26 mouse cellular contexts compared by ENCODE assay signal in the genomic region with DNA sequence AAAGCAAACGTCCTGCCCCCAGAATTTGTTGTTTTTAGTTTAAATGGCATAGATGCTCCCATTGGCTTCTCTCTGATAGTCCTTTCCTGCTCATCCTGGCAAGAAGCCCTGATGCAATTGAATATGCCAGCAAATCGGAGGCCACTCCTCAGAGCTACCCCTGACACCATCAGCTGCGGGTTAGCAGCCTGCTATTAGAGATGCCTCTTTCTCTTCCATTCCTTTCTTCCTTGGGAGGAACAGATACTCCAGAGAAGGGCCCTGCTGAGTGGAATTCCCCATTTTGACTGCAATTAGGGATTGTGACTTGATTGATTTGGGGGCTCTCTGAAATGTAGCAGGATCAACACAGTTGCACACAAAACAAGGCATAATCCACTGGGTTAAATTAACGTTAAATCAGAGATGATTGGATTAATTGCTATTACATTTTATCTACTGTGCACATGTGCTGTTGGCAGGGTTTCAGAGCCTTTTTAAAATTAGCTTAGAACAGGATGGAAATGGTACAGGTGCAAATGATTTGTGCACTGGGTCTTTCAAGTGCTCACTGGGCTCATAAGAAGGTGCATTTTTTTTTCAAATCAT.
A peak's percentile ranks its signal among the peaks of the same experiment; 100 is the strongest.
DNase-seq lines count a peak whose midpoint lies in the region; ATAC-seq lines count a peak whose summit lies in the region.
"Had no signal": no experiment of that assay in that cellular context is flagged by ENCODE, and none has a peak within 500 bp of the region (broad histone marks: within the 10 kb centered on the region; RNA-seq: fewer than 3 reads in every experiment).

No protein-coding gene starts in this region.

- H3K9ac ChIP-seq in forebrain, embryonic 12.5 days, result no peak overlapping the region
- H3K9ac ChIP-seq in forebrain, embryonic 11.5 days (ENCODE audit: low read length), result no peak overlapping the region
- no peak overlapping the region for H3K9ac ChIP-seq in neural tube, embryonic 13.5 days
- no peak overlapping the region for H3K9ac ChIP-seq in midbrain, embryonic 16.5 days (ENCODE audit: low read depth, low read length)
- H3K9ac ChIP-seq: embryonic facial prominence, embryonic 12.5 days; heart, embryonic 12.5 days; limb, embryonic 13.5 days; liver, embryonic 12.5 days had no signal

- H3K36me3 ChIP-seq in forebrain, embryonic 12.5 days (replicated peaks), result no peaks in the 10 kb centered on the region
- no peaks in the 10 kb centered on the region for H3K36me3 ChIP-seq in forebrain, embryonic 11.5 days (ENCODE audit: control insufficient read depth, insufficient read depth, low read length)
- no peaks in the 10 kb centered on the region for H3K36me3 ChIP-seq in neural tube, embryonic 13.5 days
- no peaks in the 10 kb centered on the region for H3K36me3 ChIP-seq in midbrain, embryonic 16.5 days (ENCODE audit: control insufficient read depth, insufficient read depth, low read length)
- H3K36me3 ChIP-seq: embryonic facial prominence, embryonic 12.5 days; heart, embryonic 12.5 days; limb, embryonic 13.5 days; liver, embryonic 12.5 days had no signal

- H3K4me2 ChIP-seq in forebrain, embryonic 12.5 days, result no peak overlapping the region
- no peak overlapping the region for H3K4me2 ChIP-seq in forebrain, embryonic 11.5 days (ENCODE audit: low read depth, low read length, severe bottlenecking)
- H3K4me2 ChIP-seq in neural tube, embryonic 13.5 days, result no peak overlapping the region
- no peak overlapping the region for H3K4me2 ChIP-seq in midbrain, embryonic 16.5 days (ENCODE audit: low read length)
- H3K4me2 ChIP-seq: embryonic facial prominence, embryonic 12.5 days; heart, embryonic 12.5 days; limb, embryonic 13.5 days; liver, embryonic 12.5 days had no signal

- DNase-seq in forebrain, embryonic 11.5 days (ENCODE audit: low spot score), result no peak
- peak; percentile 45 for DNase-seq in left cerebral cortex, postnatal 4 days
- no peak for DNase-seq in left cerebral cortex, adult 9 months (ENCODE audit: low spot score in 2 of 2)
- DNase-seq in neural tube, embryonic 10.5 days (ENCODE audit: extremely low spot score, low spot score), result no peak
- DNase-seq in frontal cortex, adult 2 months (ENCODE audit: extremely low spot score in 1 of 2, low spot score in 1 of 2), result no peak
- DNase-seq: adrenal gland, postnatal 14 days; cerebellum, adult 9-11 months; gastrocnemius, postnatal 14 days; heart, adult 18-20 months; heart, postnatal 10 days; kidney, postnatal 14 days; layer of hippocampus, postnatal 36 days; lung, adult 18-20 months; lung, postnatal 36 days; right cerebral cortex, postnatal 14 days; thymus, adult 2 months had no signal

- H3K9me3 ChIP-seq in forebrain, embryonic 12.5 days, result no peaks in the 10 kb centered on the region
- no peaks in the 10 kb centered on the region for H3K9me3 ChIP-seq in forebrain, embryonic 11.5 days (ENCODE audit: control insufficient read depth, low read length)
- H3K9me3 ChIP-seq in neural tube, embryonic 13.5 days, result no peaks in the 10 kb centered on the region
- H3K9me3 ChIP-seq in midbrain, embryonic 16.5 days (replicated peaks; ENCODE audit: control insufficient read depth, low read length, poor library complexity, severe bottlenecking), result no peaks in the 10 kb centered on the region
- H3K9me3 ChIP-seq: embryonic facial prominence, embryonic 12.5 days; heart, embryonic 12.5 days; limb, embryonic 13.5 days; liver, embryonic 12.5 days had no signal

- intact Hi-C loops in left cerebral cortex, postnatal 4 days (cut with DNase I), result no loop called here

- 50% methylated on average over 4 of the region's 4 CpGs for WGBS in forebrain, embryonic 12.5 days
- 65% methylated on average over 4 of the region's 4 CpGs for WGBS in forebrain, embryonic 11.5 days
- 54% methylated on average over 4 of the region's 4 CpGs for WGBS in neural tube, embryonic 13.5 days
- WGBS in midbrain, embryonic 16.5 days, result 58% methylated on average over 4 of the region's 4 CpGs

- no peak overlapping the region for H3K4me3 ChIP-seq in forebrain, embryonic 12.5 days (replicated peaks)
- H3K4me3 ChIP-seq in forebrain, embryonic 11.5 days (ENCODE audit: low read depth, low read length), result no peak overlapping the region
- H3K4me3 ChIP-seq in neural tube, embryonic 13.5 days, result no peak overlapping the region
- no peak overlapping the region for H3K4me3 ChIP-seq in midbrain, embryonic 16.5 days (ENCODE audit: low read depth, low read length)
- H3K4me3 ChIP-seq: embryonic facial prominence, embryonic 12.5 days; heart, embryonic 12.5 days; limb, embryonic 13.5 days; liver, embryonic 12.5 days had no signal

- H3K27me3 ChIP-seq in forebrain, embryonic 12.5 days, result no peaks in the 10 kb centered on the region
- H3K27me3 ChIP-seq in forebrain, embryonic 11.5 days (ENCODE audit: control insufficient read depth, insufficient read depth, low read length), result no peaks in the 10 kb centered on the region
- no peaks in the 10 kb centered on the region for H3K27me3 ChIP-seq in neural tube, embryonic 13.5 days
- H3K27me3 ChIP-seq in midbrain, embryonic 16.5 days (ENCODE audit: control insufficient read depth, insufficient read depth, low read depth, low read length), result no peaks in the 10 kb centered on the region
- H3K27me3 ChIP-seq: embryonic facial prominence, embryonic 12.5 days; heart, embryonic 12.5 days; limb, embryonic 13.5 days; liver, embryonic 12.5 days had no signal

- no peaks in the 10 kb centered on the region for H3K4me1 ChIP-seq in forebrain, embryonic 12.5 days
- no peaks in the 10 kb centered on the region for H3K4me1 ChIP-seq in forebrain, embryonic 11.5 days (replicated peaks; ENCODE audit: control insufficient read depth, insufficient read depth, low read length)
- H3K4me1 ChIP-seq in neural tube, embryonic 13.5 days (replicated peaks), result peaks cover 22% of the 10 kb centered on the region
- peaks cover 2% of the 10 kb centered on the region; the same call in 1 of the 2 replicates for H3K4me1 ChIP-seq in midbrain, embryonic 16.5 days (ENCODE audit: control insufficient read depth, insufficient read depth, low read length)
- H3K4me1 ChIP-seq: heart, embryonic 12.5 days; liver, embryonic 12.5 days had no signal

- 0 out of 2 replicates have a peak overlapping the region, but pooled peaks have one; percentile 50 for H3K27ac ChIP-seq in forebrain, embryonic 12.5 days
- H3K27ac ChIP-seq in forebrain, embryonic 11.5 days (ENCODE audit: low read depth, low read length), result no peak overlapping the region
- H3K27ac ChIP-seq in neural tube, embryonic 13.5 days (replicated peaks), result peak overlapping the region; percentile 71
- no peak overlapping the region for H3K27ac ChIP-seq in midbrain, embryonic 16.5 days (ENCODE audit: low read length)
- H3K27ac ChIP-seq: embryonic facial prominence, embryonic 12.5 days; limb, embryonic 13.5 days; liver, embryonic 12.5 days; stomach, postnatal 0 days had no signal

- peak; percentile 57; the same call in 1 of the 2 replicates for ATAC-seq in forebrain, embryonic 12.5 days (ENCODE audit: low FRiP score)
- no peak for ATAC-seq in forebrain, embryonic 11.5 days (replicated peaks; ENCODE audit: low FRiP score)
- ATAC-seq in neural tube, embryonic 13.5 days (ENCODE audit: low read depth), result peak; percentile 74
- peak; percentile 48; the same call in 1 of the 2 replicates for ATAC-seq in midbrain, embryonic 16.5 days
- ATAC-seq: CD4-positive, CD25-positive, alpha-beta regulatory T cell, adult 4 months; intestine, embryonic 16.5 days; liver, embryonic 12.5 days had no signal

Comparison
In these comparisons a context has a peak if more than half of its experiments do, and no peak if none do; other contexts are left out.
1. H3K27ac ChIP-seq: peak in forebrain, embryonic 12.5 days (single experiment) and neural tube, embryonic 13.5 days (single experiment); none in forebrain, embryonic 11.5 days (single experiment) and midbrain, embryonic 16.5 days (single experiment).